Mouse (Mus musculus): Measurements from ENCODE around the gene Atg10. TPM values are rescaled to one million over a fixed set of nuclear protein-coding genes. Genes with fewer than 3 reads are reported as not detected.
A peak's percentile ranks its signal among the peaks of the same experiment; 100 is the strongest.

The Atg10 gene
- polyA plus RNA-seq, 1 experiment from 2014 or later, result 18.8 TPM

DNA sequence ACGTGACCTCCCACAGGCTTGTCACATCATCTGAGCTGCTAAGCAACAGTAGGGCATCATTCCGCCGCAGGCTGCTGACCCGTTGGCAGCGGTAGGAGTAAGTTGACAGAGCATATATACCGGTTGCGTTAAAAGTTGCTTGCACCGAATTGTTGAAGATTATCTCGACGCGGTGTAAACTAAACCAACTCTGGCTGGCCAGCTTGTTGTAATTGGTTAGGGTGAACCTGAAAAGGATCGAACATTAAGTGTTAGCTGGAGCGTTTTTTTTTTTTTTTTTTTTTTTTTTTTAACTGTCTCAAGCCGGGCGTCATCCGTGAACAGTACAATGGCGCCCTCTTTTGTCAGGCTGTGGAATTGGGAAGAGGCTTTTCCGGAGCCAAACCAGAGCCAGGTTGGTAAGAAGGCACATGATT lies 337.2 kb downstream of the Atg10 start:
- Histone ChIP-seq H3K9me3 (ENCODE audit: control insufficient read depth, low read length) (no peaks in the 10 kb centered on the region), H3K27me3 (ENCODE audit: control insufficient read depth, insufficient read depth, low read length) (no peaks in the 10 kb centered on the region), H3K9ac (replicated peaks; ENCODE audit: low read depth, low read length) (no peak overlapping the region), H3K4me3 (ENCODE audit: low read depth, low read length) (peak overlapping the region; percentile 30), H3K4me2 (ENCODE audit: low read depth, low read length) (peak overlapping the region; percentile 61), H3K36me3 (ENCODE audit: control insufficient read depth, insufficient read depth, low read length) (no peaks in the 10 kb centered on the region), H3K4me1 (ENCODE audit: control insufficient read depth, insufficient read depth, low read length) (no peaks in the 10 kb centered on the region), H3K27ac (ENCODE audit: low read depth, low read length) (no peak overlapping the region)
- under 1% methylated on average over 18 of the region's 18 CpGs for WGBS
- ATAC-seq (ENCODE audit: low read depth), result peak; percentile 69

DNA sequence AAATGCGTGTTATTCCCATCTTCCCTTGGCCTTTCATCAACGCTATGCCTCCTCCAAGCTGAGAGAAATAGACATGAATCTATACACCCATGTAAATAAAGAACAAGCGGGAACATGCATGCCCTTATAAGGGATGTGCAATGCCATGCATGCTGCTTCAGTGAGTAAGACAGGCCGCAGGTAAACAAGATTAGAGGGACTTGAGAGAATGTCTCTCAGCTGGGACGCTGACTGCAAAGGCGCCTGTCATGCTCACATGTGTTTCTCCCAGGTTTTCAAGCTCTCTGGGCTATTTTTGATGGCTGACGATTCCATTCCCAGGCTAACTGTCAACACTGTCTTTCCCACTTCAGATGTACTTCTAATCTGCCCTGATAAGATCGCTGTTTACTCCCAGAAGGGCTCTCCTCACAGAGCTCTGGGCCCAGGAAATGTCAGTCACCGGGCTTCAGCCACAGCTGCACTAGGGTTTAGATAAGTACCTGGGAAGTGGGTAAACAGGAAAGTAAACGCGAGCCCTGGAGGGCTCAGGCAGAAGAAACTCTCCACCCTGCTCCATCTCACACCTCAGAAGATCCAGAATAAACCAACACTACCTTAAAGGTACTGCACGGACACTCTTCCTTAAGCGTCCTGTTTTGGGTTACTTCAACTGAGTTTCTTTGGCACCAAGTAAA lies 337.8 kb downstream of the Atg10 start:
- Histone ChIP-seq H3K4me2 (ENCODE audit: low read depth, low read length) (peak overlapping the region; percentile 61), H3K9ac (replicated peaks; ENCODE audit: low read depth, low read length) (no peak overlapping the region), H3K4me3 (ENCODE audit: low read depth, low read length) (peak overlapping the region; percentile 30), H3K27ac (ENCODE audit: low read depth, low read length) (no peak overlapping the region), H3K27me3 (ENCODE audit: control insufficient read depth, insufficient read depth, low read length) (no peaks in the 10 kb centered on the region), H3K4me1 (ENCODE audit: control insufficient read depth, insufficient read depth, low read length) (no peaks in the 10 kb centered on the region), H3K36me3 (ENCODE audit: control insufficient read depth, insufficient read depth, low read length) (no peaks in the 10 kb centered on the region), H3K9me3 (ENCODE audit: control insufficient read depth, low read length) (no peaks in the 10 kb centered on the region)
- no peak for ATAC-seq (ENCODE audit: low read depth)
- 63% methylated on average over 13 of the region's 13 CpGs for WGBS

Other genes starting within 250 kb of the Atg10 start
- gene Ssbp2, start 236.3 kb upstream of the Atg10 start, polyA plus RNA-seq (2014; fragmentation: Nextera tagmentation; extraction: Ambion mirVana), result 216 and 249 TPM in 2 replicates

Measured in neural tube, embryonic 14.5 days (tissue).